Mouse (Mus musculus): ENCODE data around the gene Cdkn1a.

- no peak for TF ChIP-seq CTCF (IDR thresholded peaks at IDR 0.05; ENCODE audit: low read depth)
- no peak for TF ChIP-seq EP300 (IDR thresholded peaks at IDR 0.05; ENCODE audit: low read depth)
Observed at GRCm38 (mm10) chr17:29120666-29121065, 29.9 kb downstream of the Cdkn1a start.

Data from liver, embryonic 14.5 days (tissue).